Mouse (Mus musculus): ENCODE results near the gene Olfr301. TPM values are rescaled to one million over a fixed set of nuclear protein-coding genes. Genes with fewer than 3 reads are reported as not detected.

Olfr301 gene
- polyA plus RNA-seq (2015; fragmentation: Nextera tagmentation; extraction: Ambion mirVana): not detected in 2 replicates

- no peak for ATAC-seq (ENCODE audit: low FRiP score, low read depth)
- Histone ChIP-seq H3K27ac (replicated peaks) (no peak within 1 kb of the TSS), H3K36me3 (no peaks in the 10 kb centered on the region), H3K9me3 (no peaks in the 10 kb centered on the region), H3K4me3 (no peak within 1 kb of the TSS), H3K4me1 (replicated peaks) (no peaks in the 10 kb centered on the region), H3K9ac (no peak within 1 kb of the TSS), H3K4me2 (no peak within 1 kb of the TSS), H3K27me3 (no peaks in the 10 kb centered on the region)
- WGBS: 91% methylated on average over 2 of the region's 2 CpGs
Observed at GRCm38 (mm10) chr7:86403546-86403945, at the start of gene Olfr301. Gene Olfr301 (plus strand): TSS chr7:86403846.

- Histone ChIP-seq H3K9ac (no peak within 1 kb of the TSS), H3K9me3 (no peaks in the 10 kb centered on the region), H3K36me3 (no peaks in the 10 kb centered on the region), H3K4me2 (no peak within 1 kb of the TSS), H3K27ac (replicated peaks) (no peak within 1 kb of the TSS), H3K27me3 (no peaks in the 10 kb centered on the region), H3K4me3 (no peak within 1 kb of the TSS), H3K4me1 (replicated peaks) (no peaks in the 10 kb centered on the region)
- WGBS: 87% methylated on average over 1 of the region's 1 CpGs
- ATAC-seq (ENCODE audit: low FRiP score, low read depth): no peak
Observed at GRCm38 (mm10) chr7:86366828-86367227, 36.8 kb upstream of the Olfr301 start, which contains the start of gene Olfr305. Gene Olfr305 (minus strand): TSS chr7:86366928.

GRCm38 (mm10) chr7:86385769-86386168, 17.9 kb upstream of the Olfr301 start:
- Histone ChIP-seq H3K36me3 (no peaks in the 10 kb centered on the region), H3K9me3 (no peaks in the 10 kb centered on the region), H3K4me1 (replicated peaks) (no peaks in the 10 kb centered on the region), H3K27me3 (no peaks in the 10 kb centered on the region), H3K9ac (no peak overlapping the region), H3K4me2 (no peak overlapping the region), H3K4me3 (no peak overlapping the region), H3K27ac (replicated peaks) (no peak overlapping the region)
- 77% methylated on average over 3 of the region's 3 CpGs for WGBS
- ATAC-seq (ENCODE audit: low FRiP score, low read depth): no peak

GRCm38 (mm10) chr7:86386558-86386957, 17.1 kb upstream of the Olfr301 start, which contains the start of gene Olfr304:
Gene Olfr304 (minus strand): TSS chr7:86386658.
- H3K36me3 ChIP-seq: no peaks in the 10 kb centered on the region
- no peaks in the 10 kb centered on the region for H3K4me1 ChIP-seq (replicated peaks)
- no peak within 1 kb of the TSS for H3K4me3 ChIP-seq
- H3K9ac ChIP-seq: no peak within 1 kb of the TSS
- 70% methylated on average over 1 of the region's 1 CpGs for WGBS
- no peak within 1 kb of the TSS for H3K27ac ChIP-seq (replicated peaks)
- H3K4me2 ChIP-seq: no peak within 1 kb of the TSS
- no peaks in the 10 kb centered on the region for H3K27me3 ChIP-seq
- no peak for ATAC-seq (ENCODE audit: low FRiP score, low read depth)
- H3K9me3 ChIP-seq: no peaks in the 10 kb centered on the region

GRCm38 (mm10) chr7:86397689-86398088, 6.0 kb upstream of the Olfr301 start, which contains the start of gene Olfr303:
Gene Olfr303 (minus strand): TSS chr7:86397789.
- no peak within 1 kb of the TSS for H3K4me2 ChIP-seq
- no peaks in the 10 kb centered on the region for H3K4me1 ChIP-seq (replicated peaks)
- H3K27ac ChIP-seq (replicated peaks): no peak within 1 kb of the TSS
- no peaks in the 10 kb centered on the region for H3K9me3 ChIP-seq
- H3K9ac ChIP-seq: no peak within 1 kb of the TSS
- no peak for ATAC-seq (ENCODE audit: low FRiP score, low read depth)
- H3K4me3 ChIP-seq: no peak within 1 kb of the TSS
- H3K27me3 ChIP-seq: no peaks in the 10 kb centered on the region
- H3K36me3 ChIP-seq: no peaks in the 10 kb centered on the region

- no peak for ATAC-seq (ENCODE audit: low FRiP score, low read depth)
- H3K36me3 ChIP-seq: no peaks in the 10 kb centered on the region
- WGBS: 76% methylated on average over 1 of the region's 1 CpGs
- H3K9me3 ChIP-seq: no peaks in the 10 kb centered on the region
- no peak within 1 kb of the TSS for H3K4me2 ChIP-seq
- H3K27me3 ChIP-seq: no peaks in the 10 kb centered on the region
- no peaks in the 10 kb centered on the region for H3K4me1 ChIP-seq (replicated peaks)
- no peak within 1 kb of the TSS for H3K4me3 ChIP-seq
- H3K27ac ChIP-seq (replicated peaks): no peak within 1 kb of the TSS
- H3K9ac ChIP-seq: no peak within 1 kb of the TSS
Observed at GRCm38 (mm10) chr7:86459621-86460020, 56.0 kb downstream of the Olfr301 start, which contains the start of gene Olfr299. Gene Olfr299 (plus strand): TSS chr7:86459921.

Other genes starting within 250 kb of the Olfr301 start
- gene Vmn2r75, start 232.1 kb upstream of the Olfr301 start, polyA plus RNA-seq (2015; fragmentation: Nextera tagmentation; extraction: Ambion mirVana): not detected in 2 replicates
- gene Vmn2r76, start 157.5 kb upstream of the Olfr301 start, polyA plus RNA-seq (2015; fragmentation: Nextera tagmentation; extraction: Ambion mirVana): not detected in 2 replicates
- gene Olfr310, start 126.7 kb upstream of the Olfr301 start, polyA plus RNA-seq (2015; fragmentation: Nextera tagmentation; extraction: Ambion mirVana): not detected in 2 replicates
- not detected in 2 replicates for gene Olfr309, start 90.1 kb upstream of the Olfr301 start, polyA plus RNA-seq (2015; fragmentation: Nextera tagmentation; extraction: Ambion mirVana)
- gene Olfr308, start 78.2 kb upstream of the Olfr301 start, polyA plus RNA-seq (2015; fragmentation: Nextera tagmentation; extraction: Ambion mirVana): not detected in 2 replicates
- not detected in 2 replicates for gene Olfr307, start 66.3 kb upstream of the Olfr301 start, polyA plus RNA-seq (2015; fragmentation: Nextera tagmentation; extraction: Ambion mirVana)
- gene Olfr305, start 36.9 kb upstream of the Olfr301 start, polyA plus RNA-seq (2015; fragmentation: Nextera tagmentation; extraction: Ambion mirVana): not detected in 2 replicates
- gene Olfr304, start 17.2 kb upstream of the Olfr301 start, polyA plus RNA-seq (2015; fragmentation: Nextera tagmentation; extraction: Ambion mirVana): not detected in 2 replicates
- gene Olfr303, start 6.1 kb upstream of the Olfr301 start, polyA plus RNA-seq (2015; fragmentation: Nextera tagmentation; extraction: Ambion mirVana): not detected in 2 replicates
- gene Olfr299, start 56.1 kb downstream of the Olfr301 start, polyA plus RNA-seq (2015; fragmentation: Nextera tagmentation; extraction: Ambion mirVana): not detected in 2 replicates
- gene Olfr298, start 88.6 kb downstream of the Olfr301 start, polyA plus RNA-seq (2015; fragmentation: Nextera tagmentation; extraction: Ambion mirVana): not detected in 2 replicates
- gene Olfr297, start 116.1 kb downstream of the Olfr301 start, polyA plus RNA-seq (2015; fragmentation: Nextera tagmentation; extraction: Ambion mirVana): not detected in 2 replicates
- gene Olfr295, start 180.0 kb downstream of the Olfr301 start, polyA plus RNA-seq (2015; fragmentation: Nextera tagmentation; extraction: Ambion mirVana): not detected in 2 replicates
- not detected in 2 replicates for gene Olfr294, start 212.8 kb downstream of the Olfr301 start, polyA plus RNA-seq (2015; fragmentation: Nextera tagmentation; extraction: Ambion mirVana)
- not detected in 2 replicates for gene Olfr293, start 245.2 kb downstream of the Olfr301 start, polyA plus RNA-seq (2015; fragmentation: Nextera tagmentation; extraction: Ambion mirVana)